Mouse (Mus musculus): ENCODE results near the gene Yaf2.

- TF ChIP-seq CTCF (IDR thresholded peaks at IDR 0.05; ENCODE audit: low read depth): no peak
- no peak for TF ChIP-seq EP300 (IDR thresholded peaks at IDR 0.05; ENCODE audit: low read depth)
These were observed 5.5 kb downstream of the Yaf2 start for GRCm38 (mm10) chr15:93331256-93331655.

Measured in liver, postnatal 0 days (tissue).